Mouse (Mus musculus) lung, embryonic 15.5 days (tissue): ENCODE results near the gene Adam17. TPM values are rescaled to one million over a fixed set of nuclear protein-coding genes. Genes with fewer than 3 reads are reported as not detected.
"Not testable (repeated sequence)": the region's sequence is repeated elsewhere in the genome, so short reads cannot be mapped to it uniquely, and the experiment has no call there.

ENCODE experiments used
- ATAC-seq: fragments of 200-750 bp; cut with Nextera tagmentation; 2 replicates; pipeline ENCODE4 v1.8.0; 2017; ENCODE audit warnings: moderate number of reproducible peaks, borderline replicate concordance; ENCODE audit not compliant: low FRiP score, low TSS enrichment; ENCODE audit errors: extremely low read depth
- H3K27ac ChIP-seq: fragments of 300-500 bp; sonication (generic); 2 replicates; pipeline ENCODE4 v1.5.1; 2015; ENCODE audit warnings: moderate library complexity, mild to moderate bottlenecking, inconsistent platforms
- H3K27me3 ChIP-seq: fragments of 300-500 bp; sonication (generic); 2 replicates; pipeline ENCODE4 v1.6.1; 2015; ENCODE audit warnings: inconsistent platforms
- H3K36me3 ChIP-seq: fragments of 300-500 bp; sonication (generic); 2 replicates; pipeline ENCODE4 v1.6.1; 2015; ENCODE audit warnings: inconsistent platforms
- H3K4me1 ChIP-seq: fragments of 300-500 bp; sonication (generic); 2 replicates; pipeline ENCODE4 v1.6.1; 2015; ENCODE audit warnings: inconsistent platforms
- H3K4me2 ChIP-seq: fragments of 300-500 bp; sonication (generic); 2 replicates; pipeline ENCODE4 v1.6.1; 2015; ENCODE audit warnings: inconsistent platforms, mild to moderate bottlenecking, moderate library complexity
- H3K4me3 ChIP-seq: fragments of 300-500 bp; sonication (generic); 2 replicates; pipeline ENCODE4 v1.5.1; 2015; ENCODE audit warnings: mild to moderate bottlenecking, inconsistent platforms
- H3K9ac ChIP-seq: fragments of 300-500 bp; sonication (generic); 2 replicates; pipeline ENCODE4 v1.6.1; 2015; ENCODE audit warnings: inconsistent platforms
- H3K9me3 ChIP-seq: fragments of 300-500 bp; sonication (generic); 2 replicates; pipeline ENCODE4 v1.6.1; 2016; ENCODE audit warnings: inconsistent platforms
- WGBS: fragments of 180-500 bp; shearing (Covaris S2); methylation state at CpG from one replicate; pipeline ENCODE4 v1.1.7; 2015; 5-methylcytosine and 5-hydroxymethylcytosine counted together
- polyA plus RNA-seq: library from polyadenylated mRNA; unstranded; fragments of >200 nt; fragmentation: Nextera tagmentation; extraction: Ambion mirVana; gene quantifications from 2 replicates; pipeline ENCODE4 v1.2.1, GENCODE M21; 2015

Gene Adam17
- 46.6 and 51.1 TPM in 2 replicates for polyA plus RNA-seq

GRCm38 (mm10) chr12:21373100-21373819 is at the start of gene Adam17:
Gene Adam17, minus strand, starts transcription at chr12:21373632.
- H3K27ac ChIP-seq = peak within 1 kb of the TSS; percentile 96

GRCm38 (mm10) chr12:21418621-21419131 is 45.2 kb upstream of the Adam17 start:
- peaks cover 5% of the 10 kb centered on the region; the same call in 1 of the 2 replicates for H3K36me3 ChIP-seq
- no peaks in the 10 kb centered on the region for H3K27me3 ChIP-seq
- peaks cover 19% of the 10 kb centered on the region for H3K4me1 ChIP-seq
- H3K27ac ChIP-seq = 0 out of 2 replicates have a peak overlapping the region, but pooled peaks have one; percentile 64
- H3K4me3 ChIP-seq = peak overlapping the region; percentile 97
- peak overlapping the region; percentile 47; the same call in 1 of the 2 replicates for H3K9ac ChIP-seq
- ATAC-seq = no peak
- H3K4me2 ChIP-seq = peak overlapping the region; percentile 63
- WGBS = 41% methylated on average over 10 of the region's 11 CpGs
- no peaks in the 10 kb centered on the region for H3K9me3 ChIP-seq

More at GRCm38 (mm10) chr12:21373100-21373819, at the start of gene Adam17:
- no peaks in the 10 kb centered on the region for H3K27me3 ChIP-seq
- H3K4me2 ChIP-seq = peak within 1 kb of the TSS; percentile 75
- under 1% methylated on average over 49 of the region's 55 CpGs for WGBS
- H3K36me3 ChIP-seq = no peaks in the 10 kb centered on the region
- ATAC-seq = peak; percentile 99
- H3K9ac ChIP-seq = peak within 1 kb of the TSS; percentile 90
- no peaks in the 10 kb centered on the region for H3K9me3 ChIP-seq
- peaks cover 8% of the 10 kb centered on the region for H3K4me1 ChIP-seq
- peak within 1 kb of the TSS; percentile 87 for H3K4me3 ChIP-seq

DNA sequence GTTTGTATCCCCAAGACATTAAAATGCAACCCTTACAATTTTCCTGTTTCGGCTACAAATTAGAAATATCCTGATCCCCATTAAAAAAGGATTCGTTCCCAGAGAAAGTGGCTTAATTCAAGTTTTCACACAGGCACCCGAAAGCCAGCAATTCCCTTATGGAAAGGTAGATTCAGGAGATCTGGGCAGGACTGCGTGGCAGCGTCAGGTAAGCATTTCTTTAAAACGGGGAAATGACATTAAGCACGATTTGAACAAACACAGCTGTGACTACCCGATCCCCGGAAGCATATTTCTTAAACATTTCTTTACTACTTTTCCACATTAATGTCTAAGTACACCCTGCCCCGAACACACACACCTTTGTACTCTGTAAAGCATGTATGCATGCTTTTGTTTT is 44.7 kb upstream of the Adam17 start:
- Histone ChIP-seq H3K9ac (peak overlapping the region; percentile 47), H3K4me3 (peak overlapping the region; percentile 97), H3K27me3 (no peaks in the 10 kb centered on the region), H3K4me2 (peak overlapping the region; percentile 63), H3K9me3 (no peaks in the 10 kb centered on the region), H3K27ac (peak overlapping the region; percentile 64), H3K36me3 (peaks cover 10% of the 10 kb centered on the region), H3K4me1 (peaks cover 19% of the 10 kb centered on the region)
- WGBS = 5% methylated on average over 10 of the region's 10 CpGs
- no peak for ATAC-seq

DNA sequence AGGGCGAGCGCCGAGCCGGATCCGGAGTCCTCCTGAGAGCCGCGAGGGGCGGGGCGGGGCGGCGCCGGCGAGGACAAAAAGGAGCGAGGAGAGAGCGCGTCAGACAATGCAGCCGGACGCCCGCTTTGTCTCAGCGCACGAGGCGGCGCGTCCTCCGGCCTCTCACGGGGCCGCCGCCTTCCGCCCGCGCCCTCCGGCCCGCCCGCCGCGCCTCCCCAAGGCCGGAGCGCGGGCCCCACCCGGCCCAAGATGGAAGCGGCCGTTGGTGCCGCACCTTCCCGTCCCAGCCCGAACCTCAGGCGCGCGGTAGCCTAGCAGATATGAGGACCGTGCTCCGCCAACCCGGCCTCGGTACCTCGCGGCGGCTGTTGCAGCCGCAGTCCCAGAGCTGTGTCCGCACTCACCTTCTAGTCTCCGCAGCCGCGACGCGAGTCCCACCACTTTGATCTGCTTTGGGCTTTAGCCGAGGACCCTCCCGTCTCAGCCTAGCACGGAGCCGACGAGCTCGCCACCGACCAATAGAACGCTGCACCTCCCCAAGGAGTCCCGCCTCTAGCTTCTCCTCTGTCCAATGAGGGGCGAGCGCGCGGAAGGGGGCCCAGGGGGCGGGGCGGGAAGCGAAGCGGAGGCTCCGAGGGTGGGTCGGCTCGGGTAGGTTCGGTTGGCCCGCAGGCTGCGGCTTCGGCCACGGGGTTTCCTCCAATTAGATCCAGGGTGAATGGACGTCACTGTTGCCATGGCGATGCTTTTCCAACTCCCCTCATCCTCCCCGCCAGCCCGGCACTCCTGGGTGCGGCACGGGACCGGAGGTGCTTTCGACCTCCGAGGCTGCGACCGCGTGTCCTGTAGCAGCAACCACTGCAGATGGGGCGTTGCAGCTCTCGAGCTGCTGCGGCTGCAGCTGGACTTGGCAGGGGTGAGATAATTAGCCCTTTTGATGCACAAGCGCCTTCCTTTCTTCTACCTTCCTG is 44.0 kb upstream of the Adam17 start, which contains the start of gene Ywhaq:
Gene Ywhaq (minus strand): TSS at position 538 of the 971 bp plus-strand sequence.
- H3K4me1 ChIP-seq = peaks cover 19% of the 10 kb centered on the region
- peak; percentile 100 for ATAC-seq
- H3K4me2 ChIP-seq = peak within 1 kb of the TSS; percentile 73
- H3K27me3 ChIP-seq = no peaks in the 10 kb centered on the region
- peaks cover 17% of the 10 kb centered on the region for H3K36me3 ChIP-seq
- H3K9me3 ChIP-seq = no peaks in the 10 kb centered on the region
- under 1% methylated on average over 100 of the region's 103 CpGs for WGBS
- peak within 1 kb of the TSS; percentile 97 for H3K4me3 ChIP-seq
- peak within 1 kb of the TSS; percentile 99 for H3K9ac ChIP-seq
- peak within 1 kb of the TSS; percentile 100 for H3K27ac ChIP-seq

DNA sequence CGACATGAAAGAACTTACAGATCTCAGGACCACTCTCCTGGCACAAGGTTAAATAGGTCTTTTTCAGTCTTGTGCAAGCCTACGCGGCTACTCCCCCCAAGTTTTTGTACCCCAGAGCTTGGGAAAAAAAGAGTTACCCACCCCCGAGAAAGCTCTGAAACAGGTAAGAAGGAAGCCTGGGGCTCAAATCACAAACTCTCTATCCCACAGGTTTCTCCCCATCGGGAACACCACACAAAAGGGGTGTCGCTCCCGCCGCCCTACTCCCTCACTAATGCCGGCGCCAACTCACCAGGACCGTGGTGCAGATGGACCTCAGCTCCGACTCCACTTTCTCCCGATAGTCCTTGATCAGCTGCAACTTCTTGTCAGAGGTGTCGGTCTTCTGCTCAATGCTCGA is 43.1 kb upstream of the Adam17 start:
- no peaks in the 10 kb centered on the region for H3K27me3 ChIP-seq
- H3K4me3 ChIP-seq = peak overlapping the region; percentile 97
- peak overlapping the region; percentile 99 for H3K9ac ChIP-seq
- H3K9me3 ChIP-seq = no peaks in the 10 kb centered on the region
- H3K4me2 ChIP-seq = peak overlapping the region; percentile 73
- ATAC-seq = no peak
- peak overlapping the region; percentile 53 for H3K27ac ChIP-seq
- under 1% methylated on average over 13 of the region's 15 CpGs for WGBS
- peaks cover 26% of the 10 kb centered on the region for H3K36me3 ChIP-seq
- peaks cover 19% of the 10 kb centered on the region for H3K4me1 ChIP-seq

- Histone ChIP-seq H3K9me3 (peaks cover 2% of the 10 kb centered on the region; the same call in 1 of the 2 replicates), H3K36me3 (peaks cover 72% of the 10 kb centered on the region), H3K27ac (no peak overlapping the region), H3K9ac (no peak overlapping the region), H3K4me3 (no peak overlapping the region), H3K4me2 (no peak overlapping the region), H3K27me3 (no peaks in the 10 kb centered on the region), H3K4me1 (peaks cover 9% of the 10 kb centered on the region)
- no peak for ATAC-seq
- WGBS = 85% methylated on average over 2 of the region's 2 CpGs
Measured at GRCm38 (mm10) chr12:21410620-21411019, 37.2 kb upstream of the Adam17 start.

- no peak for ATAC-seq
- peaks cover 77% of the 10 kb centered on the region for H3K36me3 ChIP-seq
- WGBS = 97% methylated on average over 3 of the region's 3 CpGs
Measured at GRCm38 (mm10) chr12:21409651-21410050, 36.2 kb upstream of the Adam17 start.

GRCm38 (mm10) chr12:21408789-21409367 is 35.4 kb upstream of the Adam17 start:
- H3K9me3 ChIP-seq = peaks cover 2% of the 10 kb centered on the region; the same call in 1 of the 2 replicates
- no peak for ATAC-seq
- H3K27me3 ChIP-seq = no peaks in the 10 kb centered on the region
- peaks cover 73% of the 10 kb centered on the region for H3K36me3 ChIP-seq
- no peaks in the 10 kb centered on the region for H3K4me1 ChIP-seq
- no peak overlapping the region for H3K9ac ChIP-seq
- no peak overlapping the region for H3K4me3 ChIP-seq
- WGBS = 90% methylated on average over 2 of the region's 2 CpGs
- H3K27ac ChIP-seq = no peak overlapping the region
- H3K4me2 ChIP-seq = no peak overlapping the region

More at GRCm38 (mm10) chr12:21409651-21410050, 36.2 kb upstream of the Adam17 start:
- Histone ChIP-seq H3K9me3 (peaks cover 2% of the 10 kb centered on the region; the same call in 1 of the 2 replicates), H3K9ac (no peak overlapping the region), H3K4me2 (no peak overlapping the region), H3K4me1 (no peaks in the 10 kb centered on the region), H3K4me3 (no peak overlapping the region), H3K27me3 (no peaks in the 10 kb centered on the region), H3K27ac (no peak overlapping the region)

- ATAC-seq = no peak
- no peak overlapping the region for H3K9ac ChIP-seq
- peaks cover 38% of the 10 kb centered on the region for H3K36me3 ChIP-seq
- H3K27me3 ChIP-seq = no peaks in the 10 kb centered on the region
- no peak overlapping the region for H3K27ac ChIP-seq
- no peak overlapping the region for H3K4me3 ChIP-seq
- H3K4me2 ChIP-seq = no peak overlapping the region
- no peaks in the 10 kb centered on the region for H3K4me1 ChIP-seq
- no peaks in the 10 kb centered on the region for H3K9me3 ChIP-seq
- 96% methylated on average over 5 of the region's 5 CpGs for WGBS
Measured at GRCm38 (mm10) chr12:21402771-21403170, 29.3 kb upstream of the Adam17 start.

DNA sequence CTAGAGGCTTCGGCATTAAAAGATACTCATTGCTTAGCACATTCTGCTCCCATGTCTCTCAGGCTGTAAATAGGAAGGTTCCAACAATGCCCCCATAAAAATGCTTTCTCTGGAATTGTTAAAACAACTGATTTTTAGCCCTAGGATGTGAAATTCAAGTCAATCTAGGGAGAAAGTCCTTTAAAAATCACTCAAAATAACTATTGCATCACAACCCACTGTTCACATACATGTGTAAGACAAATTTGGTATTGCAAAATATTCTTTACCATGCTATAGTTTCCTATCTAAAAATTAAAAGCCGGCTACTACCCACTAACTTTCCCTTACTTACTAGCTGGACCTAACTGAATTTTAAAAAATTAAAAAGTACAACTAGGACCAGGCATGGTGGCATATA is 12.8 kb upstream of the Adam17 start:
- no peaks in the 10 kb centered on the region for H3K4me1 ChIP-seq
- no peak overlapping the region for H3K4me2 ChIP-seq
- H3K36me3 ChIP-seq = peaks cover 36% of the 10 kb centered on the region
- no peak for ATAC-seq
- H3K9me3 ChIP-seq = no peaks in the 10 kb centered on the region
- H3K27ac ChIP-seq = no peak overlapping the region
- 92% methylated on average over 2 of the region's 2 CpGs for WGBS
- H3K27me3 ChIP-seq = no peaks in the 10 kb centered on the region
- H3K9ac ChIP-seq = no peak overlapping the region
- no peak overlapping the region for H3K4me3 ChIP-seq

GRCm38 (mm10) chr12:21378765-21379346 is 5.4 kb upstream of the Adam17 start:
- not testable (repeated sequence) for H3K9ac ChIP-seq, H3K4me1 ChIP-seq, H3K27me3 ChIP-seq, H3K4me2 ChIP-seq, H3K9me3 ChIP-seq, ATAC-seq, H3K4me3 ChIP-seq, H3K36me3 ChIP-seq, H3K27ac ChIP-seq
- WGBS = 57% methylated on average over 6 of the region's 6 CpGs
